Mouse (Mus musculus): ENCODE measurements at regions not wholly inside any gene's neighbourhood (a gene's known extent, or its start where the extent isn't known, plus 50 kb on each side); places are given as distances from the start of the nearest gene placed in this dataset.
"Not testable (repeated sequence)": the region's sequence is repeated elsewhere in the genome, so short reads cannot be mapped to it uniquely, and the experiment has no call there.

- Histone ChIP-seq H3K27ac (replicated peaks) (no peak overlapping the region), H3K4me3 (no peak overlapping the region), H3K4me2 (replicated peaks) (no peak overlapping the region), H3K9ac (replicated peaks) (no peak overlapping the region), H3K36me3 (no peaks in the 10 kb centered on the region), H3K9me3 (no peaks in the 10 kb centered on the region), H3K27me3 (no peaks in the 10 kb centered on the region), H3K4me1 (no peaks in the 10 kb centered on the region)
- no peak for ATAC-seq (ENCODE audit: low FRiP score, low read depth)
These were observed 984.9 kb upstream of the Gm12353 start for GRCm38 (mm10) chr4:18620361-18620760.

- H3K4me3 ChIP-seq: no peak overlapping the region
- H3K36me3 ChIP-seq: no peaks in the 10 kb centered on the region
- H3K9me3 ChIP-seq: no peaks in the 10 kb centered on the region
- no peak overlapping the region for H3K27ac ChIP-seq (replicated peaks)
- ATAC-seq (ENCODE audit: low FRiP score, low read depth): no peak
- 93% methylated on average over 2 of the region's 2 CpGs for WGBS
- no peak overlapping the region for H3K4me2 ChIP-seq (replicated peaks)
- H3K27me3 ChIP-seq: no peaks in the 10 kb centered on the region
- no peak overlapping the region for H3K9ac ChIP-seq (replicated peaks)
- H3K4me1 ChIP-seq: no peaks in the 10 kb centered on the region
These were observed 966.2 kb upstream of the Gm12353 start for GRCm38 (mm10) chr4:18639035-18639434.

DNA sequence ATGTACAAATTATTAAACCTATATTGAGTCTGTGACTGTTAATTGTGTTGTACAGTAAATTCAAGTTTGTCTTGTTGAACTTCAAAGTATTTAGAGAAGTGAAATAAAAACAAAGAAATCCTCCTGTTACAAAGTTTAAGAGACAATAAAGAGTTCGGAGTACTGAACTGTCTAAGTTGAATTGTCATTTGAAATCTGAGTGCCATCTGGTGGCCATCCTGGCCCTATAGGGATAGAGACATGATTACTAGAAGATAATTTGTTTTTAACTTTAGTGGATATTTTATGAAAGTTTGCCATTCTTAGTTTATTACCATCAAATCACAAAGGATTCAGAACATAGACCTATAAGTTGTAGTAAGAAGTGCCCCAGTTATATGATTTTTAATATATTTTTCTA is 956.1 kb upstream of the Gm12353 start:
- no peaks in the 10 kb centered on the region for H3K36me3 ChIP-seq
- 48% methylated on average over 1 of the region's 1 CpGs for WGBS
- no peaks in the 10 kb centered on the region for H3K4me1 ChIP-seq
- no peak overlapping the region for H3K4me2 ChIP-seq (replicated peaks)
- no peaks in the 10 kb centered on the region for H3K27me3 ChIP-seq
- ATAC-seq (ENCODE audit: low FRiP score, low read depth): no peak
- no peaks in the 10 kb centered on the region for H3K9me3 ChIP-seq
- H3K4me3 ChIP-seq: no peak overlapping the region
- H3K9ac ChIP-seq (replicated peaks): no peak overlapping the region
- no peak overlapping the region for H3K27ac ChIP-seq (replicated peaks)

- H3K9ac ChIP-seq (replicated peaks): no peak overlapping the region
- no peaks in the 10 kb centered on the region for H3K9me3 ChIP-seq
- H3K4me3 ChIP-seq: no peak overlapping the region
- 60% methylated on average over 3 of the region's 3 CpGs for WGBS
- no peaks in the 10 kb centered on the region for H3K4me1 ChIP-seq
- no peaks in the 10 kb centered on the region for H3K36me3 ChIP-seq
- H3K4me2 ChIP-seq (replicated peaks): no peak overlapping the region
- no peaks in the 10 kb centered on the region for H3K27me3 ChIP-seq
- no peak overlapping the region for H3K27ac ChIP-seq (replicated peaks)
- ATAC-seq (ENCODE audit: low FRiP score, low read depth): peak; percentile 69; the same call in 1 of the 2 replicates
These were observed 919.2 kb upstream of the Gm12353 start for GRCm38 (mm10) chr4:18685891-18686544.

DNA sequence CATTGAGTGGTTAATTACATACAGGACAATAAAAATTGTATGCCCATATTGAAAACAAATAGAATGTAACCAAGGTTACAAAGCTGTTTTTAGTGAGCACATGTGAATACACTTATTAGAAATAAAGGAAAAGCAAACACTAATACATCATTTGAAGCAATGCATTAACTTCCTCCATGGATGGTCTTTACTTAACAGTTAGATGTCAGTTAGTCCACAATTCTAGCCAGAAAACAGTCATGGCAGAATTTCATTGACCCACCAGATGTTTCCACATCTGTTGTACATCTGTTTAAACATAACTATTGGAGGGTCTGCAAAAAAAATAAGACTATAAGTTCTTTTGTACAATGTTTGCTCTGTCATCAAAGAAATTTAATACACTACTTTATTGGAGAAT is 911.2 kb upstream of the Gm12353 start:
- no peaks in the 10 kb centered on the region for H3K9me3 ChIP-seq
- no peaks in the 10 kb centered on the region for H3K4me1 ChIP-seq
- H3K4me2 ChIP-seq (replicated peaks): no peak overlapping the region
- no peaks in the 10 kb centered on the region for H3K36me3 ChIP-seq
- no peak overlapping the region for H3K4me3 ChIP-seq
- ATAC-seq (ENCODE audit: low FRiP score, low read depth): no peak
- H3K9ac ChIP-seq (replicated peaks): no peak overlapping the region
- H3K27ac ChIP-seq (replicated peaks): no peak overlapping the region
- no peaks in the 10 kb centered on the region for H3K27me3 ChIP-seq

GRCm38 (mm10) chr4:18696246-18696645 is 909.0 kb upstream of the Gm12353 start:
- no peaks in the 10 kb centered on the region for H3K4me1 ChIP-seq
- no peak overlapping the region for H3K4me2 ChIP-seq (replicated peaks)
- WGBS: 48% methylated on average over 3 of the region's 3 CpGs
- no peaks in the 10 kb centered on the region for H3K9me3 ChIP-seq
- H3K9ac ChIP-seq (replicated peaks): no peak overlapping the region
- H3K27me3 ChIP-seq: no peaks in the 10 kb centered on the region
- no peak overlapping the region for H3K27ac ChIP-seq (replicated peaks)
- no peak for ATAC-seq (ENCODE audit: low FRiP score, low read depth)
- H3K4me3 ChIP-seq: no peak overlapping the region
- H3K36me3 ChIP-seq: no peaks in the 10 kb centered on the region

DNA sequence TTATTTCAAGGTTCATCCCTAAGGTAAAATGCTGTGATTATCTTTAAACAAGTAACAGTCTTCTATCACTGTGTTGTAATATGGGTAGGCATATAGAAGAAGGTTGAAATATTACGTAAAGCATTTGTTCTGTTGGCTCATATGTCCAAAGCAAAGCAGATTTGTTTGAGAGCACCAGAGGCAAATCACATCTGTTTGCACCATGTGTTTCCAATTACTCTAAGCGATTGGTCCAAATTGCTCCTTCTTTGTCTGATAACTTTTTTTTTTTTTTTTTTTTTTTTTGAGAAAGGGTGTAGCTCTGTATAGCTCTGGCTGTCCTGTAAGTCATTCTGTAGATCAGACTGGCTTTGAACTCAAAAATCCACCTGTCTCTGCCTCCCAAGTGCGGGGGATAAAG is 861.0 kb upstream of the Gm12353 start:
- no peaks in the 10 kb centered on the region for H3K9me3 ChIP-seq
- no peaks in the 10 kb centered on the region for H3K4me1 ChIP-seq
- H3K27me3 ChIP-seq: no peaks in the 10 kb centered on the region
- no peak overlapping the region for H3K4me2 ChIP-seq (replicated peaks)
- WGBS: 78% methylated on average over 3 of the region's 3 CpGs
- no peak for ATAC-seq (ENCODE audit: low FRiP score, low read depth)
- H3K36me3 ChIP-seq: no peaks in the 10 kb centered on the region
- H3K4me3 ChIP-seq: no peak overlapping the region
- no peak overlapping the region for H3K27ac ChIP-seq (replicated peaks)
- no peak overlapping the region for H3K9ac ChIP-seq (replicated peaks)

- H3K36me3 ChIP-seq: no peaks in the 10 kb centered on the region
- no peaks in the 10 kb centered on the region for H3K27me3 ChIP-seq
- no peaks in the 10 kb centered on the region for H3K9me3 ChIP-seq
- H3K27ac ChIP-seq (replicated peaks): no peak overlapping the region
- H3K4me1 ChIP-seq: no peaks in the 10 kb centered on the region
- H3K9ac ChIP-seq (replicated peaks): no peak overlapping the region
- H3K4me3 ChIP-seq: no peak overlapping the region
- no peak for ATAC-seq (ENCODE audit: low FRiP score, low read depth)
- H3K4me2 ChIP-seq (replicated peaks): no peak overlapping the region
These were observed 816.9 kb upstream of the Gm12353 start for GRCm38 (mm10) chr4:18788398-18788797.

DNA sequence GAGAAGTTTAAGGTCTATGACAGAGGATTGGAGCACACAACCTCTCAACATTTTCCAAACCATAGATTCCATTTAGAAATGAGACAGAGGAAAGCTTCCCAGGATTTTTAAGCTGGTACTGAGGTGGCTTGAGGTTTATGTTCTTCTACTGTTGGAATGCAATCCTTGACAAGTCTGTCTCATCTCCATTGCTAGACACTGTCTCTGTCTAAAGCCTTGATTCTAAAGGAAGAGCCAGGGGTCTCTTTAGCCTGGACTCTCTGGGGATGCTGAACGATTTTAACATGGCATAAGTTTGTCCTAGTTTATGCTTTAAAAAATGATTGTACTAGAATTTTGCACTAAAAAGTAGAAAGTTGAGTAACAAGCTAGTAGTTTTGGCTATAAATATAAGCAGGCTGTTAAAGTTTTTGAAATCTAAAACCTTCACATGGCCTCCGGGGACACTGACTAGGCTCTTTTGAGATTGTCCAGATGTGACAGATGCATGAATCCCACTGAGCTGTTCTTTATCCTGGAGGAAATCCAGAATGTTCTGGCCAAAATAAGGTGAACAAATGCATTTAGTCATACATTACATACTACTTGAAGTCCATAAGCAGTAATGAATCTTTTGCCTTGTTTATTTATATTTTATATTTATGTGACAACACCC is 809.4 kb upstream of the Gm12353 start:
- Histone ChIP-seq H3K36me3 (no peaks in the 10 kb centered on the region), H3K4me1 (no peaks in the 10 kb centered on the region), H3K27me3 (no peaks in the 10 kb centered on the region), H3K9me3 (no peaks in the 10 kb centered on the region), H3K4me3 (no peak overlapping the region), H3K9ac (replicated peaks) (no peak overlapping the region), H3K4me2 (replicated peaks) (no peak overlapping the region), H3K27ac (replicated peaks) (no peak overlapping the region)
- WGBS: 87% methylated on average over 2 of the region's 2 CpGs
- ATAC-seq (ENCODE audit: low FRiP score, low read depth): no peak

- Histone ChIP-seq H3K36me3 (no peaks in the 10 kb centered on the region), H3K27me3 (no peaks in the 10 kb centered on the region), H3K9ac (replicated peaks) (no peak overlapping the region), H3K4me3 (no peak overlapping the region), H3K27ac (replicated peaks) (no peak overlapping the region), H3K4me1 (no peaks in the 10 kb centered on the region), H3K9me3 (no peaks in the 10 kb centered on the region), H3K4me2 (replicated peaks) (no peak overlapping the region)
- no peak for ATAC-seq (ENCODE audit: low FRiP score, low read depth)
- WGBS: 79% methylated on average over 2 of the region's 2 CpGs
These were observed 808.9 kb upstream of the Gm12353 start for GRCm38 (mm10) chr4:18796395-18796740.

- 85% methylated on average over 5 of the region's 5 CpGs for WGBS
- not testable (repeated sequence) for H3K4me3 ChIP-seq; H3K27me3 ChIP-seq; ATAC-seq (ENCODE audit: low FRiP score, low read depth); H3K9ac ChIP-seq (replicated peaks); H3K27ac ChIP-seq (replicated peaks); H3K36me3 ChIP-seq; H3K4me2 ChIP-seq (replicated peaks); H3K9me3 ChIP-seq; H3K4me1 ChIP-seq
These were observed 802.1 kb upstream of the Gm12353 start for GRCm38 (mm10) chr4:18803109-18803508.
